8 mouse cellular contexts compared by ENCODE assay signal in genomic region chr10:93548991-93549390, GRCm38 (mm10). TPM values are rescaled to one million over a fixed set of nuclear protein-coding genes. Genes with fewer than 3 reads are reported as not detected.
A peak's percentile ranks its signal among the peaks of the same experiment; 100 is the strongest.
DNase-seq lines count a peak whose midpoint lies in the region; ATAC-seq and TF ChIP-seq lines count a peak whose summit lies in the region.

No protein-coding gene starts in this region.

- H3K4me3 ChIP-seq in liver, embryonic 12.5 days = no peak overlapping the region
- no peak overlapping the region for H3K4me3 ChIP-seq in midbrain, embryonic 14.5 days (replicated peaks; ENCODE audit: low read depth, low read length)
- no peak overlapping the region for H3K4me3 ChIP-seq in spleen, adult 2 months (ENCODE audit: extremely low read depth, insufficient read depth, insufficient read length)

- no peak overlapping the region for H3K27ac ChIP-seq in liver, embryonic 12.5 days
- H3K27ac ChIP-seq in midbrain, embryonic 14.5 days (replicated peaks; ENCODE audit: low read depth, low read length) = no peak overlapping the region
- no peak overlapping the region for H3K27ac ChIP-seq in spleen, adult 2 months (ENCODE audit: insufficient read depth, low read length)

- peak; percentile 88; the same call in 1 of the 2 replicates for TF ChIP-seq CTCF in spleen, adult 2 months (IDR thresholded peaks at IDR 0.05; ENCODE audit: extremely low read depth, insufficient read depth, insufficient read length, insufficient replicate concordance)

- H3K36me3 ChIP-seq in liver, embryonic 12.5 days = no peaks in the 10 kb centered on the region
- no peaks in the 10 kb centered on the region for H3K36me3 ChIP-seq in midbrain, embryonic 14.5 days (ENCODE audit: control insufficient read depth, insufficient read depth, low read length)
- no peaks in the 10 kb centered on the region for H3K36me3 ChIP-seq in spleen, adult 2 months (ENCODE audit: control insufficient read depth, insufficient read depth, low read length)

- H3K27me3 ChIP-seq in liver, embryonic 12.5 days (replicated peaks) = no peaks in the 10 kb centered on the region
- no peaks in the 10 kb centered on the region for H3K27me3 ChIP-seq in midbrain, embryonic 14.5 days (ENCODE audit: control insufficient read depth, insufficient read depth, low read length)
- H3K27me3 ChIP-seq in spleen, adult 2 months (ENCODE audit: control insufficient read depth, insufficient read depth, low read length) = no peaks in the 10 kb centered on the region

- DNase-seq in liver = peak; percentile 69
- peak; percentile 83 for DNase-seq in cerebellum, adult 9-10 months
- DNase-seq in left cerebral cortex, postnatal 10 days (ENCODE audit: extremely low spot score in 1 of 2, low spot score in 2 of 2) = peak; percentile 59 to 76
- DNase-seq in midbrain, embryonic 14.5 days = peak; percentile 89
- peak; percentile 57 to 73 for DNase-seq in spleen, adult 2 months (ENCODE audit: low read depth in 1 of 2, low spot score in 2 of 2)

- no peak for TF ChIP-seq POLR2A in spleen, adult 2 months (IDR thresholded peaks at IDR 0.05; ENCODE audit: low read depth, low read length)

- no peak for ATAC-seq in liver, embryonic 12.5 days
- ATAC-seq in frontal cortex, adult (ENCODE audit: low TSS enrichment) = peak; percentile 95
- peak; percentile 98 for ATAC-seq in inflammation-experienced regulatory T-cells, adult 6 months
- ATAC-seq in midbrain, embryonic 14.5 days (ENCODE audit: low FRiP score, low TSS enrichment) = no peak

- no peak overlapping the region for H3K9ac ChIP-seq in liver, embryonic 12.5 days
- H3K9ac ChIP-seq in midbrain, embryonic 14.5 days (replicated peaks; ENCODE audit: low read length) = no peak overlapping the region

- no peak overlapping the region for H3K4me2 ChIP-seq in liver, embryonic 12.5 days
- no peak overlapping the region for H3K4me2 ChIP-seq in midbrain, embryonic 14.5 days (ENCODE audit: low read length)

- intact Hi-C loops in left cerebral cortex, postnatal 10 days (cut with DNase I) = no loop called here

- no peaks in the 10 kb centered on the region for H3K9me3 ChIP-seq in liver, embryonic 12.5 days (replicated peaks)
- no peaks in the 10 kb centered on the region for H3K9me3 ChIP-seq in midbrain, embryonic 14.5 days (ENCODE audit: control insufficient read depth, low read length)

- no peaks in the 10 kb centered on the region for H3K4me1 ChIP-seq in liver, embryonic 12.5 days
- no peaks in the 10 kb centered on the region for H3K4me1 ChIP-seq in midbrain, embryonic 14.5 days (ENCODE audit: control insufficient read depth, insufficient read depth, low read length)
- H3K4me1 ChIP-seq in spleen, adult 2 months (ENCODE audit: control insufficient read depth, insufficient read depth, insufficient read length) = no peaks in the 10 kb centered on the region

- WGBS in liver, embryonic 12.5 days (ENCODE audit: insufficient replicate concordance) = 10% methylated on average over 7 of the region's 7 CpGs
- 15% methylated on average over 7 of the region's 7 CpGs for WGBS in midbrain, embryonic 14.5 days
- WGBS in spleen, adult 2 months = 12% methylated on average over 7 of the region's 7 CpGs

RNA-seq across cellular contexts. Expression of gene Ccdc38, which starts 8.6 kb away (rescaled TPM):
- polyA plus RNA-seq in liver, embryonic 12.5 days (2016; fragmentation: Nextera tagmentation; extraction: Ambion mirVana) = 0.14 and 0.29 TPM in 2 replicates
- 1 to 10 TPM; 3.2 to 6.6 (median 3.3) TPM for polyA plus RNA-seq in inflammation-experienced regulatory T-cells, adult 6 months (2017; shearing (Covaris generic))
- under 1 TPM in 1 of 2 experiments, not detected in 1; 0.15 TPM for total RNA-seq in left cerebral cortex, postnatal 10 days (2021)
- polyA plus RNA-seq in midbrain, embryonic 14.5 days (2014; fragmentation: Nextera tagmentation; extraction: Ambion mirVana) = 0.34 and 0.53 TPM in 2 replicates
- 0.02 TPM in 1 of 2 replicates, not detected in the other for polyA plus RNA-seq in spleen, adult 2 months (2012; rRNA removed)

RNA-seq across cellular contexts. Expression of gene Amdhd1, which starts 9.2 kb away (rescaled TPM):
- 6.3 and 6.9 TPM in 2 replicates for polyA plus RNA-seq in liver, embryonic 12.5 days (2016; fragmentation: Nextera tagmentation; extraction: Ambion mirVana)
- 1 to 10 TPM in 2 of 3 experiments, under 1 TPM in 1; 0.68 to 1.4 (median 1.1) TPM for polyA plus RNA-seq in inflammation-experienced regulatory T-cells, adult 6 months (2017; shearing (Covaris generic))
- total RNA-seq in left cerebral cortex, postnatal 10 days (2021) = 1 to 10 TPM; 2.1 to 3.0 TPM
- polyA plus RNA-seq in midbrain, embryonic 14.5 days (2014; fragmentation: Nextera tagmentation; extraction: Ambion mirVana) = not detected in 2 replicates
- polyA plus RNA-seq in spleen, adult 2 months (2012; rRNA removed) = 0.04 and 0.11 TPM in 2 replicates

RNA-seq across cellular contexts. Expression of gene Snrpf, which starts 40.5 kb away (rescaled TPM):
- 121 and 128 TPM in 2 replicates for polyA plus RNA-seq in liver, embryonic 12.5 days (2016; fragmentation: Nextera tagmentation; extraction: Ambion mirVana)
- polyA plus RNA-seq in inflammation-experienced regulatory T-cells, adult 6 months (2017; shearing (Covaris generic)) = 10 to 100 TPM; 55.6 to 90.0 (median 74.2) TPM
- 10 to 100 TPM; 13.9 to 14.1 TPM for total RNA-seq in left cerebral cortex, postnatal 10 days (2021)
- 75.9 and 87.0 TPM in 2 replicates for polyA plus RNA-seq in midbrain, embryonic 14.5 days (2014; fragmentation: Nextera tagmentation; extraction: Ambion mirVana)
- 40.8 and 79.5 TPM in 2 replicates for polyA plus RNA-seq in spleen, adult 2 months (2012; rRNA removed)

Comparison
In these comparisons a context has a peak if more than half of its experiments do, and no peak if none do; other contexts are left out.
1. ATAC-seq: peak in frontal cortex, adult (single experiment) and inflammation-experienced regulatory T-cells, adult 6 months (single experiment); none in liver, embryonic 12.5 days (single experiment) and midbrain, embryonic 14.5 days (single experiment).
2. Peak in every context shown above with its lines, with median percentiles within 50 percentile points of each other: DNase-seq.